Mouse (Mus musculus) bone marrow, adult 2 months (tissue): Measurements from ENCODE around the gene Rcbtb2.

ENCODE experiments used
- CTCF ChIP-seq: fragments of 200-500 bp; IDR thresholded peaks from 2 replicates; pipeline ENCODE4 v1.5.1; 2011; ENCODE audit warnings: low read length, control low read depth; ENCODE audit not compliant: control insufficient read depth, insufficient read depth
- POLR2A ChIP-seq: fragments of 200-500 bp; IDR thresholded peaks from 2 replicates; pipeline ENCODE4 v1.6.1; 2011; ENCODE audit warnings: low read depth, mild to moderate bottlenecking, control low read depth, low read length, borderline replicate concordance; ENCODE audit not compliant: control insufficient read depth

- TF ChIP-seq CTCF: no peak
- TF ChIP-seq POLR2A: no peak
These were observed 15.6 kb downstream of the Rcbtb2 start for GRCm38 (mm10) chr14:73138483-73138882.
